Mouse (Mus musculus) cerebellum, adult (tissue): ENCODE data around the gene Itgb5.

Source experiments
- ATAC-seq: cut with Nextera tagmentation; 2 replicates; pipeline ENCODE4 v1.9.2; 2017; ENCODE audit warnings: mild to moderate bottlenecking, moderate library complexity, mixed read lengths; ENCODE audit not compliant: insufficient number of reproducible peaks, low FRiP score, low TSS enrichment

Gene Itgb5

DNA sequence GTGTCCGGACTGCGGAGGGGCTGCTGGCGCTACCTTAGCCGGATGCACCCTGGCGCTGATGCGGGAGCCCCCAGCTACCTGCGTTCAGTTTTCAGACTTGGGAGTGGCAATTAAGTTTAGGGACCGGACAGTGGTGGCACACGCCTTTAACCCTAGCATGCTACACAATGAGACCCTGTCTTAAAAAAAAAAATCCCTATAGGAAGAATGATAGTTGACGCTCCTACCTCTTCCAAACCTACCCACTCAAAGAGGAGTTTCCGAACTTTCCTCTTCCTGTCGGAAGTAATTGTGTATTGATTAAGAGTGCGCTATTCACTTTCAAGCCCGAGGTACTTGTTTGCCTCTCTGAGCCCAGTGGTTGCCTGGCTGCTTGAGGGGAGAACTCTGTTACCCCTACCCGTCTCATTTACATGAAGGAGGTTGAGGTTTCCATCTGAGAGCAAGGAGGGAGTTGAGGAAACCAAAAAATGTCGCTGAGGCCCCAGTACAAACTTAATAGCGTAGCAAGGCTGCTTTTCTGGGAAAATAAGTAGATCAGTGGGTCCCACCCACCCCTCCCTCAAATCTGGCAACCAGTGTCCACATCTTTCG, 1.1 kb downstream of the Itgb5 start:
- 0 out of 2 replicates have a peak, but pooled peaks have one; percentile 5 for ATAC-seq

DNA sequence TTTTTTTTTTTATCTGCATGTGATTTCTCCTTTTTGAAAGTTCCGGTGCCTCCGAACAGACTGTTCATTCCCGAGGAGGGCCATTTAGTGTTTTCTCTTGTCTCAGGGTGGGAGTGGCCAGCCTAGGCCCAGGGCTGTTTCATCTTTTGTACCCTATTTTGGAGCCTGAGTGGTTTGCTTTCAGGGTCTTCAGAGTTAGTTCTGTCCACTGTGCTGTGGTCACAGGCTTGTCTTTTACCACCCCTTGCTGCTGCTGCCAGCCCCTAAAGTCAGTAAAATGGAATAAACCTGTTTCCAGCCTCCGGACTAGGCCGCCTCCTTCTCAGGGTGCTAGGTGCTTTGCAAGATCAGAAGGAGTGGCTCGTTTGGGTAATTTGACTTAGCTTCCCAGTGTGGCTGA, 2.6 kb downstream of the Itgb5 start:
- ATAC-seq: no peak

DNA sequence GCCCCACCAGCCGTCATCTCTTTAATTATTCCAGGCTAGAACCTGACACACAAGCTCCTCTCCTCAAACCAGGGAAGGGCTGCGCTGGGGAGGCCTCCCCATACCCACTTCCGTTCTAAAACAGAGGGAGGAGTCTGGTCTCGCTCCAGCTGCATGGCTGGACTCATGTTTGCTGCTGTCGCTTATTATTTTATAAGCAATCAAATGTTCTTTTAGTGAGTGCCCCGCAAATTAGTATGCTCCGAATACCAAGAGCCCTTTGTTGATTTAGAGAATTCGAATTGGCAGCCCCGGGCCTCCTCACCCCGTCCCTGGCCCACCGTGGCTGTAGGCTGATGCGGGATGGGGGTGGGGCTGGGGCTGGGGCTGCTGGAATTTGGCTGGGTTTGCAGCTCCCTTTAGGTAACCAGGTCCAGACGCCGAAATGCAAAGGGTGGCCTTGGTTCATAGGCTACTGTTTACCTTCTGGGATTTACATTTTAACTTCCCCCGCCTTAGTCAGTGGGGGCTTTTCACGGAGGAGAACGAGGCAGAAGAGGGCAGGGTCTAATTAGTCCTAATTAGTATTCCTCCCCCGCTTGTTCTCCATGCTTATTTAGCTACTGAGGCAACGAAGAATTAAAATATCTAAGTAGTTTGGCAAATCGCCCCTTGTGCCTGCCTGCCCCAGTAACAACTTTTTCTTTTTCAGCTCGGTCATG, 3.4 kb downstream of the Itgb5 start:
- no peak for ATAC-seq

DNA sequence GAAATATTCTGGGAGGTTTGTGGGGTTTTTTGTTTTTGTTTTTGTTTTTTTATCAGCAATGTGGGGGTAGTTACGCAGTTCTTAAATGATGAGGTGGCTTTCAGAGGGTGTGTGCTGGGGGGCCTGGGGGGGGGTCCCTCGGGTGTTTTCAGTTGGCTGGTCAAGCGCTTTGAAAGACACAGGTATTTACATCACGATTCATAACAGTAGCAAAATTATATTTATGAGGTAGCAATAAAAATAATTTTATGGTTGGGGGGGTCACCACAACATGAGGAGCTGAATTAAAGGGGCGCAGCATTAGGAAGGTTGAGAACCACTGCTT, 3.9 kb downstream of the Itgb5 start:
- ATAC-seq: no peak

DNA sequence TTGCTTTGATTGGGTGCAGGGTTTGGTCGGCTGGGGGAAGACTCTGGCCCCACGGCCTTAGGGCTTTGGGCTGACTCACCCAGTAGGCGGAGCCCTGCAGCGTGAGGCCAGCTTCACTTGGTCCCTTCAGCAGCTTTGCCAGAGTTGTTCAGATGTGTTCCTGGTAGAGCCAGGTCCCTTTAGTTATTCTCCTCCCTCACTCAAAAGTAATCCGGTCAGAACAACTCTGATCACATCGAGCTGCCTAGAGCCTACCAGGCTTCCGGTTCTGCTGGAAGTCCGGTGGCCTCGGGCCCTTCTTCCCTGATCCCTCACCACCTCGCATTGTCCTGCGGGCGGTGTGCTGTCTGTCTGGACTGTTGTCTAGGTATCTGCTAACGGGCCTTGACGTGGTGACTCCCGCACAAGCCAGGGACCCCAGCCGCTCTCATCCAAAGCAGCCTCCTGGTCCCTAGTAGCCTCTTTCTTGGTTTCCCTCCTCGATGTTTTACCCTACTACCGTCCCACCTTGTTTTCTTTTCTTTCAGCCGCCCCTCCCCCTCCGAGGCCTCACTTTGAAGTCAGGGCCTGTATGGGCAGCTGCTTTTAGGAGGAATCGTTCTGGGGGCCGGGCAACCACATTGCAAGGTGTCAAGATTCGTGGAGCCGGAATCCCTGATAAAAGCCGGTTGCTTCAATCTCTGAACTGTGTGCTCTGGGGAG, 4.5 kb downstream of the Itgb5 start:
- ATAC-seq: no peak

DNA sequence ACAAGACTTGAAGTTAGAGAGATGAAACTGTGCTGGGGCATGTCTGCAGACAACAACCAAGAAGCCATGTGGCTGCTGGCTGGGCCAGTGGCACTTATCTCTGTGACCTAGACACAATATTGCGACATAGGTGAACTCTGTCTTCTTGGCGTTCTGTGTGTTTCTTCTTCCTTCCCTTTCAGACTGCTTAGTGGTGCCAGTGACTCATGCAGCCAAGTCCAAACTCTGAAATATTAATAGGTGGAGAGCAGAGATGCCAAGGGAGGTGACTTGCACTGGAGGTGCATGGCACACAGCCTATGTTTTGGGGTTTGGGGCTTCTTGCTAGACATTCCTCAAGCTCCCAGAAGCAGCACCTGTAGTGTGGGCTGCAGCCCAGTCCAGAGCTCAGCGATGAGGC, 7.2 kb downstream of the Itgb5 start:
- no peak for ATAC-seq

DNA sequence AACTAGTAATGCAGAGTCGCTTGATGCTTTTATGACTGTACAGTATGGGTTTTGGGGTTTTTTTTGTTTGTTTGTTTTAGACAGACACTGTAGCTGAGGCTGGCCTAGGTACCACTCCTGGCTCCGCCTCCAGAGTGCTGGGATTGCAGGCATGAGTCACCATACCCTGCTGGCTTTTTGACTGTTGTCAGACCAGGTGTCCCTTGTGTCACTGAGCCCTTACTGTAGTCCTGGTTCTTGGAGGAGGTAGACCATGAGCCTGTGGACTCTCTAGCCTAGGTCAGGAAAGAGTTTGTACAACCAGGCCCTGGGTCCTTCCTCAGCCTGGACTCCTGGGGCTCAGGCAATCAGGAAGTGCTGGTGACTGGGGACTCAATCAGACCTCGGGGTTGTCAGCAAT, 7.7 kb downstream of the Itgb5 start:
- ATAC-seq: peak; percentile 72

DNA sequence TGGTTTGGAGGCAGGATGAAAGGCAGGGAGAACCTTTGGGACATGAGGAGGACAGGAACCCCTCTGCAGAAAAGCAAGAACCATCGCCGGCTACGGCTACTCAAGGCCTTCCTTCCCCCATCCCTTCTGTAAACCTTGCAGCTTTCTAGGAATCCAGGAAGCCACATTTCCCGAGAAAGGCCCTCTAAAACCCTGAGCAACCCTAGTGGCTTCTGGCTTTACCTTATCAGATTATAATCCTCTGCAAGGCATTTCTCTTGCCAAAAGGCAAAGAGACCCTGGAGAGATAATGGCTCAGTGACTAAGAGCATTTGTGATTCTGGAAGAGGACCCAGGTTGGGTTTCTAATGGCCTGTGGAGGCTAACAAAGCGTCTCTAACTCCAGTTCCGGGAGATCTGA, 11.2 kb downstream of the Itgb5 start:
- no peak for ATAC-seq

DNA sequence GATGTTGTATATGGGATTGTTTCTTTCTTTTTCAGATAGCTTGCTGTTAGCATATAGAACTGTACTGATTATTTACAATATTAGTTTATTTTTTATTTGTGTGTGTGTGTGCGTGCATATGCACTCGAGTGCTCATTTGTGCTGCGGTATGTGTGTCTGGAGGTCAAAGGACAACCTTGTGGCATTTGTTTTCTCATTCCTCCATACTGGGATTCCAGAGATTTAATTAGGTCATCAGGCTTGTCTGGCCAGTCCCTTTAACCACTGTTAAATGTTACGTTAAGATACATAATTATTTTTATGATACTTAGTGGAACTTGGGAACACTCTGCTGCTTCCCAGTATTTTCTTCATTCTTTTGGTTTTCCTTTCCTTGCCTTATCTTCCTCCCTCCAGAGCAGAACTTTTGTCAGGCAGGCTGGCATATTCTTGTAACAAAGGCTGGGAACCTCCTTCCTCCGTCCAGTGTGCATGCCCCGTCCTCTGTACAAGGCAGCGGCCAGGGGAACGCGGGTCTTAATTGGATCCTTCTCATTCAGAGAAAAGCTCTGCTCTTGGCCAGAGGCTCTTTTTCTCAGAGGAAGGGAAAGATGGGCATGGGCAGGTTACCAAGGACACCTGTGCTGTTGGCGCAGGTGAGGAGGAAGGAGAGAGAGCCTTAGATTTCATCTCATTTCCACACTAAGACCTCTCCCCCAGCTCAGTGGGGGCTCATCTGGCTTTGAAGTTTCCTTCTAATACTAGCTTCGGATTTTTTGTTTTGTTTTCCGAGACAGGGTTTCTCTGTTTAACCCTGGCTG, 12.8 kb downstream of the Itgb5 start:
- ATAC-seq: peak; percentile 36; the same call in 1 of the 2 replicates

DNA sequence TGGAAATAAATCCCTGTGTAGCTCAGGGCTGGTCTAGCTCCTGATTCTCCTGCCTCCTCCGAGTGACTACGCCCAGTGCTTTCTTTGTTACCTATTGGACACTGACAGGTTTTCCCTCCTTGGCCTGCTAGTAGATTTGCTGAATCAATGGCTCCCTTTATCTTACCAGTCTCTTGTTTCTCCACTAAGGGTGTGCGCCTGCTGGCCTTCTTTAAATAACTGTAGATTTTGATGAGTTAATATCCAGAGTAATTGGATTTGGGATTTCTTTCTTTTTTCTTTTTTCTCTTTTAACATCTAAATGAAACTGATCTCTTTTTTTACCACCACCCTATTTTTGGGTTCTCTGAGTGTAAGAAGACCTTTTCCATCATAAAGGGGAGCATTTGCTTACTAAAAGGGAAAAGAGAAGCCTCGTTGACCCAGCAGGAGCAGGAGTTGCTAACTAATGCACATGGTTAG, 14.7 kb downstream of the Itgb5 start:
- no peak for ATAC-seq

DNA sequence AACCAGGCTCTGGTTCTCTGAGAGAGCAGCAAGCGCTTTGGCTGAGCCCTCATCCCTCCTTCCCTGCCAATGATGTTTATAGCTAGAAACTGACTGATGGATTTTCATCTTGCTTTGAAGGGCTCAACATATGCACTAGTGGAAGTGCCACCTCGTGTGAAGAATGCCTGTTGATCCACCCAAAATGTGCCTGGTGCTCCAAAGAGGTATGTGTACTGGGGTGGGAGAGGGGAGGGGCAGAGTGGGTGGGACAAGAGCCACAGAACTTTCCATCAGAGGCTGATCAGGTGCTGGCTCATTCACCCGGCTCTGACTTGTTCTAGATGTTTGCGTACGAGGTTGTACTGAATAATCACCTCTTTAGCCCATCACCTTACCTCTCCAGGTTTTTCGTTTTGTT, 15.4 kb downstream of the Itgb5 start:
- ATAC-seq: no peak

DNA sequence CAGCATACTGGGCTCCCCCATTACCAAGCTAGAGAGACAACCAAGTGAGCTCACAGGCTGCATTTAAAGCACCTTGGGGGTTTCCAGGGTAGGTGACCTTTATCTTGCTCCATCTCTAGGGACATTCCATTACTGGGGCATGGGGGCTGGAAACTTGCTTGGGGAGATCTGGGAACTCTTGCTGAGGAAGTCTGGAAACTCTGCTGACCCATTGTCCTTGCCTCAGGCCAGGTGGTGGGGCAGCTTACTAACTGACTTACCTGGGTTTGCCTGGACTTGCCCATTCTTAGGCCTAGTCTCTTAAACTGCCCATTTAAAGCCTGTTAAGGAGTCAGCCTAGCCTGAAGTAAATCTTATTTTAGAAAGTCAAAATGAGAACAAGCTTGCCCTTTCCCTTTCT, 23.8 kb downstream of the Itgb5 start:
- no peak for ATAC-seq

DNA sequence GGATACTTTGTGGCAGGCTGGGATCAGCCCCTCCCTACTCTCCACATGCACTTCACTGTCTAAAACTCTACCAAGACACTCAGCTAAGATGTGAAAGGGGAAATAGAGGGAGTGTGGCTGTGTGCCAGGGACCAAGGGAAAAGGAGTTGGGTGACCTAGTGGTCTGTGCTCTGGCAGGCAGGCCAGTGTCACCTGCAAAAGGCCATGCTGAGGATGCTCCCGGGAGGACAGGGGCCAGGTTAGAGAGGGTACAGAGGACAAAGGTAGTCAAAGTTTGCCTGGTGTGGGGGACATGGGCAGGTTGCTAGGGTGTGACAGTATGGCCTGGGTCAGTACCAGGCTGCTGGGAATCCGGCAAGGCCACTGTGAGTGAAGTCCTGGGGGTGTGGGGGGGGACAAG, 29.3 kb downstream of the Itgb5 start:
- no peak for ATAC-seq

DNA sequence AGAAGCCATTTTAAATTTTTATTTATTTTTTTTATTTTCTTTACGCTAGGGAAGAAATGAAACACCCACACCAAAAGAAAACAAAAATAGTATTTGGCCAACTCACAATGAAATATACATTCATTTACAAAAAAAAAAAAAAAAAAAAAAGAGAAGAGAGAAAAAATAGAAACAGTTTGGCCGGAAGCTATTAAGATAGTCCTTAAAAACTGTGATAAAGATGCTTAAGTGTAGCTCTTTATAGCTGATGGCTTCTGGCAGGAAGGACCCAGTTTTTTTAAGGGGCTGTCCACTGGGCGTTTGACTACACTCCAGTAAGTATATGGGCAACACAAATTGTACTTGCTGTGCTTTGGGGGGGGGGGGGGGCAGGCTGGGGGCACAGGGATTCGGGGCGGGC, 29.9 kb downstream of the Itgb5 start:
- no peak for ATAC-seq

DNA sequence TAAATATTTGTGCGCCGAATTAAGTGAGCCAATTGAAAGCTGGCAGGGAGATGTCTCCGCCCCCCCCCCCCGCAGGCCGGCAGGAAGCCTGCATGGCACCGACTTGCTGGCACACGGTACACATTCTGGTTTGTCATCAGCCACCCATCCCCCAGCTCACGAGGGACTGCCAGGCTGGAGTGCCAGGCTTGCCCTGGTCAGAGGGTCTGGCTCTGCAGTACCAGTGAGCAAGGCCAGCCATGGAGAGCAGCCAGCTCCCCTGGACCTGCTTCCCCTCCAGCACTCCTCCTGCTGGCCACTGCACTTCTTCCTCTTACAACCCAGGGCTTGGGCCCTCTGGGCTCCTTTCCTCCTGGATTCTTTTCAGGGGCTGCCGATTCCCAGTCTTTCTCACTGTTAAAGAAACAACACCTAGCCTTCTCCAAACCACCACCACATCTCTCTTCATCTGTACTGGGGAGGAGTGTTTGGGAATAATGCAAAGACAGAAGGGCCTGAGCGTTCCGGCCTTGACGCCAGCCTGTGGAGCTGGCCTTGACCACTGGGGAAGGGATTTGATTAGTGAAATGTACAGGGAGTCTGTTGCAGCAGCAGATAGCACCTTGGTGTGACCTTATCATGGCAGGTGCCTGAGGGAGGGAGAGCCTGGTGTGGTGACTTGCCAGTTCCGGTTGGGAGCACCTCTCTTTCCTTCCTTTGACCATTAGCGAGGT, 30.7 kb downstream of the Itgb5 start:
- peak; percentile 92 for ATAC-seq

DNA sequence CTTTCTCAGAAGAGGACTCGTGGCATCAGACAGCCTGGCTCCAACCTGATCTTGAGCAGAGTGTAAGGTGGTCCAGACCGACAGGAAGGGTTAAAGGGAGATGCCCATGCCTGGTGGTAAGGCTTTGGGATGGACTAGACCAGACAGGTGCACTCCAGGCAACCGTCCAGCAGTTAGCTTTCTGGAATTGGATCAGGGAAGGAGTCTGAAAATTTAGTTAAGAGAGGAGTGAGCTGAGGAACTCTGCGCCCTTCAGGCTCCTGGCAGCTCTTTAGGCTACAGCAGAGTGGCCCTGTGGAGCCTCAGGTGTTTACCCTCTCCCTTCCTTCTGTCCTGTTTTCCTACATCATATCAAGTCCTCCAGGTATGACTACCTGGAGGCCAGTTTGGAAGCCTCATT, 32.9 kb downstream of the Itgb5 start:
- 0 out of 2 replicates have a peak, but pooled peaks have one; percentile 8 for ATAC-seq

DNA sequence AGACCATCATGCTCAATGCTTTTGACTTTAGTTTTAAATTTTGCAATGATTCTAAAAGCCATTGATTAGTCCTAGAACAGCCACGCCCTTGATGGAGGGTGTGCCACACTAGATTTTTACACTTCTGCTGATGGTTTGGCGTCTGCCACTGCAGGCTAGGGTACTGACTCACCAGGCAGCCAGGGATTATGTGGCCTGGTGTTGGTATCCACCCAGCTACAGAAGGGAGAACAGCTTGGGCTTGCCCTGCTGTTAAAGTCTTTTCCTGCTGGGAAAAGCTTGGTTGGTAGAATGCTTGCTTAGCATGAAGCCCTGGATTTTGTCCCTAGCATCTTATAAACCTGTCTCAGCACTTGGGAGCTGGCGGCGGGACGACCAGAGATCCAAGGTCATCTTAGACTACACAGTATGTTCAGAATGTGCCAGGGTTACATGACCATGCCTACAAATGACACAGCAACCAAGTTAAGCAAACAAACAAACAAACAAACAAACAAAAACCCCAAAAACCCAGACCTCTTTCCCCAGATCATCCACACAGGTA, 33.8 kb downstream of the Itgb5 start:
- ATAC-seq: no peak; the same call in 1 of the 2 replicates

DNA sequence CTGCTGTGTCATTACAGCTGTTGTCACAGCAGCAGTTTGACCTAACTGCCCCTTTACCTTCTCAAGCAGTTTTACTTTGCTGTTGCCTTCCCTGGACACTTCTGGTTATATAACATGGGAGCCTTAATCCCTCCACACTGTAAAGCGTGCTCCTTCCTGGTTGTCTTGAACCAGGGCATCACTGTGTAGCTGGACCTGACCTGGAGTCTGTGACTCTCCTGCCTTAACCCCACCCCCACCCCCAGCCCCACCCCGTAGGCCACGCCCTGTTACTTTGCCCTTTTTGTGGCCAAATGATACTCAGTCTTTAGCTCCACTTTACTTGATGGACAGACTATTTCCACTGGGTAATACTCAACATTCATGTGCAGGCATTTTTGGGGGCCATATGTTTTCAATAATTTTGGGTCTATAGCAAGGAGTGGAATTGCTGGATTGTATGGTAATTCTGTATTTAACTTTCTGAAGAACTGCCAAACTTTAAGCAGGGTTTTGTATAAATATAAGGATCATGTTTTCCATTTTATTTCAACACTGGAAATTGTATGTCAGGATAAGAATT, 40.8 kb downstream of the Itgb5 start:
- ATAC-seq: no peak

DNA sequence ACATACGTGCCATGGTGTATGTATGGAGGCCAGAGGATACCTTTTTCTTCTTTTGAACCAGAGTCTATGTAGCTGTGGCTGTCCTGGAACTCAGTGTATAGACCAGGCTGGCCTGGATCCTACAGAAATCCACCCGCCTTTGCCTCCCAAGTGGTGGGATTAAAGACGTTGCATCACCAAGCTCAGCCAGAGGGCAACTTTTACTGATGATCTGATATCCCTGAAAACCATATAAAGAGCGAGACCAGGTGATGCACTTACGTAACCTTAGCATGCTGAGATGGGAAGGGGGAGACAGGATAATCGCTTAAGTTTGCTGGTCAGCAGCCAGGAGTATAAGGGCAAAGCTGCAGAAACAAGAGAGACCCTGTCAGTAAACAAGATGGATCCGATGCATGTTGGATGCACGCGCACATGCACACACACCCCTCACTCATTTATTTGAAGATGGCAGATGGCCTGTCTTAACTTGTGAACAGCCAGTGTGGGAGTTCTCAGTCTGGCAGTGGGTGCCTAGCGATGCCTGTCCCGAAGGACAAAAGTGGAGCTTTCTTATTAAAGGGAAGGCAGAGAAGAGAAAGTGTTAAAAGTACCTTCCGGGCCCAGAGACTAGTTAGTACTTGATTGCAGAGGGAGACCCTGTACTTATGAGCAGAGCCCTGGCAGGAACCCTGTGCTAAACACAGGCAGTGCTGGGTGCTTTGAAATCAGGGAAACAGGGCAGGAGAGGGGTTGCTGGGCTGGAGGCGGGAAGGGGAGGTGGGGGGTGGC, 41.7 kb downstream of the Itgb5 start:
- ATAC-seq: no peak
